8 mouse cellular contexts compared by ENCODE assay signal in genomic region chr7:24462388-24463319, GRCm38 (mm10). TPM values are rescaled to one million over a fixed set of nuclear protein-coding genes. Genes with fewer than 3 reads are reported as not detected.
DNase-seq lines count a peak whose midpoint lies in the region; ATAC-seq and TF ChIP-seq lines count a peak whose summit lies in the region.

Gene Plaur (plus strand): TSS chr7:24462484.

- peak within 1 kb of the TSS; percentile 55 for H3K4me2 ChIP-seq in heart, postnatal 0 days (ENCODE audit: low read depth, low read length)

- no peak for TF ChIP-seq CTCF in heart, postnatal 0 days (IDR thresholded peaks at IDR 0.05; ENCODE audit: low read depth)

- peak; percentile 47 for DNase-seq in MN1 (ENCODE audit: low spot score)
- peak; percentile 59 for DNase-seq in embryo, embryonic 10.5 days (ENCODE audit: low spot score)
- DNase-seq in heart, postnatal 0 days (ENCODE audit: low spot score) = peak; percentile 56
- peak; percentile 44 to 61 for DNase-seq in kidney, postnatal 4 days
- DNase-seq in yolk sac, embryonic 10.5 days (ENCODE audit: low spot score) = peak; percentile 77
- no peak for DNase-seq in c-Kit-positive CD71-positive TER-119-positive erythroid progenitor cells, embryonic 14.5 days (ENCODE audit: low spot score)

- no peak for TF ChIP-seq EP300 in heart, postnatal 0 days (IDR thresholded peaks at IDR 0.05; ENCODE audit: low read depth)

- H3K27ac ChIP-seq in heart, postnatal 0 days (ENCODE audit: low read depth) = peak within 1 kb of the TSS; percentile 76

- peaks cover 4% of the 10 kb centered on the region; the same call in 1 of the 2 replicates for H3K4me1 ChIP-seq in heart, postnatal 0 days (ENCODE audit: control insufficient read depth, insufficient read depth)

- H3K9ac ChIP-seq in heart, postnatal 0 days (replicated peaks; ENCODE audit: low read depth, low read length) = no peak within 1 kb of the TSS; the same call in 1 of the 2 replicates

- no peaks in the 10 kb centered on the region; the same call in 1 of the 2 replicates for H3K27me3 ChIP-seq in heart, postnatal 0 days (ENCODE audit: control insufficient read depth, insufficient read depth, low read length)

- 3% methylated on average over 27 of the region's 27 CpGs for WGBS in heart, postnatal 0 days

- H3K36me3 ChIP-seq in heart, postnatal 0 days (replicated peaks; ENCODE audit: control insufficient read depth, insufficient read depth, low read length) = peaks cover 8% of the 10 kb centered on the region; the same call in 1 of the 2 replicates

- peak; percentile 62 for ATAC-seq in heart, postnatal 0 days (ENCODE audit: insufficient read depth, low read depth)
- ATAC-seq in megakaryocyte-erythroid progenitor cell, adult 5-6 weeks (replicated peaks; ENCODE audit: low FRiP score, low TSS enrichment, poor library complexity, severe bottlenecking) = peak; percentile 33; the same call in 1 of the 2 replicates
- no peak for ATAC-seq in inflammation-experienced regulatory T-cells, adult 6 months

- H3K4me3 ChIP-seq in heart, postnatal 0 days (ENCODE audit: low read depth, low read length) = peak within 1 kb of the TSS; percentile 40

- H3K9me3 ChIP-seq in heart, postnatal 0 days (replicated peaks; ENCODE audit: control insufficient read depth, low read length) = no peaks in the 10 kb centered on the region

RNA-seq across cellular contexts. Expression of gene Plaur, which starts in this region (rescaled TPM):
- 13.1 and 16.0 TPM in 2 replicates for total RNA-seq in heart, postnatal 0 days (2014; rRNA removed; ENCODE audit: low replicate concordance)
- polyA plus RNA-seq in heart, postnatal 0 days (2015; fragmentation: Nextera tagmentation; extraction: Ambion mirVana) = 6.1 and 6.5 TPM in 2 replicates
- 2.3 and 5.4 TPM in 2 replicates for total RNA-seq in megakaryocyte-erythroid progenitor cell, adult 5-6 weeks (2014; fragmentation: Nextera tagmentation)
- total RNA-seq in megakaryocyte-erythroid progenitor cell, adult 5-6 weeks (2017) = 2.2 and 2.5 TPM in 2 replicates
- 1 to 10 TPM in 2 of 3 experiments, under 1 TPM in 1; 0.62 to 1.6 (median 1.5) TPM for polyA plus RNA-seq in inflammation-experienced regulatory T-cells, adult 6 months (2017; shearing (Covaris generic))
